Mouse (Mus musculus) large intestine, adult 2 months (tissue): ENCODE results near the gene Sept9. TPM values are rescaled to one million over a fixed set of nuclear protein-coding genes. Genes with fewer than 3 reads are reported as not detected.
"Not testable (repeated sequence)": the region's sequence is repeated elsewhere in the genome, so short reads cannot be mapped to it uniquely, and the experiment has no call there.

Experiments used
- DNase-seq: peaks from one replicate; pipeline ENCODE4 v3.0.0-alpha.2; 2012; ENCODE audit warnings: low read depth, low spot score
- WGBS: fragments of 180-500 bp; shearing (Covaris S2); methylation state at CpG from one replicate; pipeline ENCODE4 v1.1.7; 2018; 5-methylcytosine and 5-hydroxymethylcytosine counted together
- polyA plus RNA-seq: library from polyadenylated mRNA; depleted of rRNA; stranded (reverse); fragments of >200 nt; gene quantifications from 2 replicates; pipeline ENCODE4 v1.2.3, GENCODE M21; 2012

Sept9 gene
- polyA plus RNA-seq, 1 experiment, result 37.3 TPM

DNA sequence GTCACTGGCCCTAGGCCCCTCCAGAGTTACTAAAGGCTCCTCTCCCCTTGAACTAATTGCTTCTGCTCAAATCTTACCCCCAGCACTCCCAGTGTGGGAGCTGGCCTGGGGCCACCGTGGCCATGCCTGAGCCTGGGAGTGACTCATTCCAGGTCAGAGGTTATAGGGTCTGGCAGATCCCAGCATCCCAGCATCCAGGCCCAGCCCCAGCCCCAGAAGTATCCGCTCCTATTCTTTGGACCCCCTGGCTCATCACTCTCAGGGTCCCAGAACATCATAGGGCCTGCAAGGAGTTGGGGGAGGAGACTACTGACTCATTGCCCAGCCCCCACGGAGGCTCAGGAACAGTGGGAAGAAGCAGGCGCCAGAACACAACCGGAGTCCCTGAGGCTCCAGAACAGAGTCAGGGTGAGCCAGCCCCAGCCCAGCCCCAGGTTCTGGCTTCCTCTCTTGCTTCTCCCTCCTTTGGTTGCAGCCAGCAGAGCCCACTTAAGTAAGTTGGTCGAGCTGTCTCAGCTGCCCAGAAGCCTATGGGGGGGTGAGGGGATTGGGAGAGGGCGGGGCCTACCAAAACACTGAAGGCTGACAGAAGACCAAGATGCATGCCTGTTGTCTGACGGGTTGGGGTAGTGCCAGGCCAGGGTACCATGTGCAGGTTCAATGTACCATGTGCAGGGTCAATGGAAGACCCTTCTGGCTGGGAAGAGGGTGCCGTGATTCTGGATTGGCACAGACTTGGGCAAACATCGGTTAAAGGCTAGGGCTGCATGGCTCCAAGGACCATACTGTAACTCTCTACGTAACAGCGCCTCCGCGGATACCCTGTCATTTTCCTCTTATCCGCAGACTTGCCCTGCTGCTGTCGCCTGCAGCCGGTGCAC is 132.1 kb downstream of the Sept9 start:
- DNase-seq, result no peak
- 14% methylated on average over 17 of the region's 17 CpGs for WGBS

DNA sequence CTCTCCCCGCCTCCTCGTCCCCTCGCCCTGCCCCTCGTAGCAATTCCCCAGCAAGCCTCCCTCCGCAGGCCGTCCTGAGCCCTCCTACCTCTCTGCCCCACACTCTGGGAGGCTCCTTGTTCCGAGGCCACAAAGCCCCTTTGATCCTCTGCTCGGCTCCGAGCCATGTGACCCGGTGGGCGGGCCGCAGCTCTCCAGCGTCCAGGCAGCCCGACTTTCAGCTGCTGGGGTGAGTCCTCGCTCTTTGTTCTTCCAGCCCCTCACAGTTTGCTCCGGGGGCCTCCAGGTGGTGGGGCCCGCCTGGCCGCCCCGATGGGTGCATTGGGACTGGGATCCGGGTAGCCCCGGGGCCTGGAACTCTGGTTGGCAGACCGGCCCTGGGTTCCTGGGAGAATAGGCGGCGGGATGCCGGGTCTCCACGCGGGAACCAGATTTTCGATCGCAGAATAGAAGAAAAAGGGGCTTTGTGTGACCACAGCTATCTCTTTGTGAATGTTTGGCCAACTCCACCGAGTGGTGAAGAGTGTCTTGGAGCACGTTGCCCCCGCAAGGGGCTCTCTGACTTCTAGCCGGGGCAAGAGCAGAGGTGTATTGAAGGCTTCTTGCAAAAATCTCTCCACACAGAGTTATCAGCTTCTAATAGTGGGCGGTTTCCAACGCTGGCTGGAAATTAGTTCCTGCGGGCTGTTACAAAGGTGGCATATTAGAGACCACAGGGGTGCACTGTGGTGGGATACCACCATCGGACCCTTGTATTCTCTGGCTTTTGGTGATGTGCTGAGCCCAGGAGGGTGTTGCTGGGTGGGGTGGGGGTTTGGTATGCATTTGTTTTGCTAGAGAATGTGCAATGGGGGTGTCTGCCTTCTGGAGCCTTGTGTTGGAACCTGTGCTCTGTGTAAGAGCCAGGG is 133.0 kb downstream of the Sept9 start:
- DNase-seq, result no peak
- WGBS, result 21% methylated on average over 37 of the region's 37 CpGs

DNA sequence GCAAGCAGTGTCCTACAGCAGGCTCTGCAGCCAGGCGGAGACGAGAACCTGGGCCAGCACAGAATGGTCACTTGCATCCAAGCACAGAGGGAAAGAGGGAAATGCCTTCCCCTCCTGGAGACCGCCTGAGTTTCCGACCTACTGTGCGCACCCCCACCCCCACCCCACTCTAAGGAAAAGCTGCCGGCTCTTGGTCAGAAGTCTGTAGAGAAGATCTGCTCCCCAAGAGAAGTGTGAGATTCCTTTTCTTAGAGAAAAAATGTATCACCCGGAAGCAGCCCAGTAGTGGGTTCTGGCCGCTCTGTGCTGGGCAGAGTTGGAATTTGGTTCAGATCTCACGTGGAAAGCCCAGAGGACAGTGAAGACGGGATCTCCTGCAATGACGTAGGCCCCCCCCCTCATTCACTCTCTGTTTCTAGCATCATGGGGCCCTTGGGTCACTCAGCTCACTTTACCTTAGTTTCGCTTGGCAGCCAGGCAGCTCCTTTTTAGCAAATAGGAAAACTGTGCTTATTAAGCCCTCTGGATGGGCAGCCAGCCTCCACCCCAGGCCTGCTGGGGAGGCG is 133.8 kb downstream of the Sept9 start:
- 60% methylated on average over 13 of the region's 13 CpGs for WGBS
- DNase-seq, result no peak

DNA sequence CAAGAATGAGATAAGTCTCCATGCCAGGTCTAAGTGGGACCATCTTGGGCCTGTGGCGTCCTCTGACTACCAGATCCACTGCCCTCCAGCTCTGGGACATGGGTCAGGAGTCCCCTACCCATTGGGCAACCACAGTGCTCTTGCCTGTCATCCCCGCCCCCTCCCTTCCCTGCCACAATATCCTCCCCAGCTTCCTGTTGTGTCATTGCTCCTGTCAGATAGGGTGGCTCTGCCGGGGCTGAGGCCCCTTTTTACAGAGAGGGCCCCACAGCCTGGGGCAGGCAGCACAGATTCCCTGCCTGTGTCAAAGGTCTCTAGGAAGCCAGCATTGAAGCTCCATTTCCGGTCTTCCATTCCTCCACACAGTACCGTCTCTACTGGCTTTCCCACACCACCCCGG is 134.6 kb downstream of the Sept9 start:
- DNase-seq, result no peak

DNA sequence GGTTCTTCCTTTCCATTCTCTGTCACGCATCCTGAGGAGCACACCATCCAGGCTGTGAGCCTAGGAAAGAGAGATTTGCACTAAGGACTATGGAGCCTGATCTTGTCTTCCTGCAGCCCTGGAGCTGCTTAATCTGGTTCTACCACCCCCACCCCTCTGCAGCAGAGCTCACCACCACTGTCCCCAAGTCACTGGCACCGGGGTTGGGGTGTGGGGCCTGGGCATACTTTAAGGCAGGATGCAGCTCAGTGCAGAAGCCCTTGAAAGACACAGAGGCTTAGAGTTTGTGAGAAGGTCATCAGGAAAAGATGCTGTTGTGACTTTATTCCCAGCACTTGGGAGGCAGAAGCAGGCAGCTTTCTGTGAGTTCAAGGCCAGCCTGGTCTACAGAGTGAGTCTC is 135.7 kb downstream of the Sept9 start:
- 44% methylated on average over 2 of the region's 2 CpGs for WGBS

More for the DNA sequence above, 134.6 kb downstream of the Sept9 start:
- WGBS, result 28% methylated on average over 6 of the region's 6 CpGs

DNA sequence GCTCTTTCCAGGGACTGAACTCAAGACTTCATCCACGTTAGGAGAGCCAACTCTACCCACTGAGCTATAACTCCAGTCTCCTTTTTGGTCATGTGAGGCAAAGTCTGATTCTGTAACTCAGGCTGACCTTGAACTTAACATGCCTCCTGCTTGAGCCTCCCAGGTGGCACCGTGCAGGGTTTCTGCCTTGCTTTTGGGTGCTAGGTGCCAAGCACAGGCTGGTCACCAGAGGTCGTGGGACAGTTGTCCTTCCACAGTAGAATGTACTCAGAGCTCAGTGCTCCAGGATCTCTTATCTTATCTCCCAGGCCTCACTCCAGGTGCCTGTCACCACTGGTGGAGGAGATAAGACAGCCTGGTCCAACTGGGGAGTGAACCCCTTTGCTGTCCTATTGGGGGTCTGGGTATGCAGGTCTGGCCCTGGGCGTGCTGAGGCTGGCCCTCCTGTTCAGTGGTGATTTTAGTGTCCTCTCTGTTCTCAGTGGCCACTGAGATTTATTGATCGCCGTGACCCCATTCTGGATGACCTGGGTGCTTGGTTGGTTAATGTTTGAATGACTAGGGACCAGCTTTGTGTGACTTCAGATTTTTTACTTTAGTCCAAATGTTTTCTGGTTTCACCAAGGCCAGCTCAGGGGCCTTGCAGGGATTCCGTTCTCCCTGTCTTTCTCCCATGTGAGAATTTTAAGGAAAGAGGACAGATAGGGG is 136.8 kb downstream of the Sept9 start:
- DNase-seq, result no peak
- 67% methylated on average over 7 of the region's 7 CpGs for WGBS

More for the DNA sequence above, 135.7 kb downstream of the Sept9 start:
- no peak for DNase-seq

DNA sequence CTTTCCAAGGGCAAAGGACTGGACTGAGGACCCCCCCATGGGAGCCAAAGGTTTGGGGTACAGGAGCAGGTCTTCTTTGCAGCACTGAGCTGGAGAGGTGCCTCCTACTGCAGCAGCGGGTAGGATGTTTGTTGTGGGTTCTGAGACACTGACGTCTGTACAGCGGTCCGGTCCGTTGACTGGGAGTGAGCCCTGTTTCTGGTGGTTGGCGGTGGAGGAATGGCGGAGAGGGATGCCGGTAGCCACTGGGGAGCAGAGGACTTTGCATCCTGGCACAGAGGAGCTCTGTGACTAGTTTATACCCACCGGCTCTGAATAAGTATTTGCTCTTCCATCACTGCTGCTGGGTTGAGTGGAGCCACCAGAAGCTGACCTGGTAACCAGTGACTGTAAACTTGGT is 138.3 kb downstream of the Sept9 start:
- DNase-seq, result no peak
- WGBS, result 67% methylated on average over 9 of the region's 9 CpGs

DNA sequence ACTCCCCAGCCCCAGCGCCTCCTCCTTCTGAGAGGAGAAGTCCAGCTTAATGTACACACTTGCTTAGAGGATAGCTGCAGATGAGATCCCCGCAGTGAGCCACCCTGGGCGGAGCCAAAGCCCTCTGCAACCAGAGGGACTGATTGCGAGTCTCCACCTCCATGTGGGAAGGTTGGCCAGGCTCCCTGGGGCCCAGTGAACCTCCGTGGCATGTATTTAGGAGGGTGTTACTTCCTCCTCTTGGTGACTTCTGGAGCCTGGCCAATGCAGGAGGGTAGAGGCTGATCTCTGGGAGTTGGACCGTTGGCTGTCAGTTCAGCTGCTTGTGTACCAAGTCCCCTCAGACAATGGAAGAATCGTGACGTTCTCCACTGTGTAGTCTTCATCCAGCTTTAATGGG is 139.0 kb downstream of the Sept9 start:
- peak; percentile 68 for DNase-seq
- WGBS, result 10% methylated on average over 8 of the region's 8 CpGs

DNA sequence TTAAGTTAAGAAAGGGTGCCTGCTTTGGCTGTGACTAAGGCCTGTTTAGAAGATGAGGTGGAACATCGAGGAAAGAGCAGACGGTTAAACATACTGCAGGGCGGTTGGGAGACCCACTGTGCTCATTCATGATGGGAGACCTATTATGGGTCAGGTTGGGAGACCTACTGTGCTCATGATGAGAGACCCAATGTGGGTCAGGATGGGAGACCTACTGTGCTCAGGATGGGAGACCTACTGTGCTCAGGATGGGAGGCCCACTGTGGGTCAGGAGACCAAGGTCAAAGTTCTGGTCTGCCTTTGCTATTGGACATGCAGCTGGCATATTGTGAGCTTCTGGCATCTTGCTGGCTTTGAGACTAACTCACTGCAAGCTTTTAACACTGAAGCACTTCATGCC is 139.6 kb downstream of the Sept9 start:
- WGBS, result 53% methylated on average over 3 of the region's 3 CpGs
- no peak for DNase-seq

DNA sequence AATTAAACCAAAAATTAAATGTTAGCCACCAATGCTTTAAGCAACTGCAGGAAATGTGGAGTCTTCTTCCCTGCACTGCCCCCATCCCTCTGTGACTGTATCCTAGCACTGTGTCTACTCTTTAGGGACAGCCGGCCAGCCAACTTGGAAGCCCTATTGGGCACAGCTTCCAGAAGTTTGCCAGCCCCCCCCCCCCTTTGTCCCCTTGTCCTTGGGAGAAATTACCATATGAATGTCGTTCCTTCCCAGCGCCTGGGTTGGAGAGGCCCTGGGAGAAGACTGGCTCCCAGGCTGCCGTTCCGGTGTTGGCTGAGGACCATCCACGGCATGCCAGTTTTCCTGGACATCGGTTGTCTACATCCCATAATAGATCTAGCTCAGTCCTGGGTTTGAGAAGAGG is 141.8 kb downstream of the Sept9 start:
- no peak for DNase-seq

DNA sequence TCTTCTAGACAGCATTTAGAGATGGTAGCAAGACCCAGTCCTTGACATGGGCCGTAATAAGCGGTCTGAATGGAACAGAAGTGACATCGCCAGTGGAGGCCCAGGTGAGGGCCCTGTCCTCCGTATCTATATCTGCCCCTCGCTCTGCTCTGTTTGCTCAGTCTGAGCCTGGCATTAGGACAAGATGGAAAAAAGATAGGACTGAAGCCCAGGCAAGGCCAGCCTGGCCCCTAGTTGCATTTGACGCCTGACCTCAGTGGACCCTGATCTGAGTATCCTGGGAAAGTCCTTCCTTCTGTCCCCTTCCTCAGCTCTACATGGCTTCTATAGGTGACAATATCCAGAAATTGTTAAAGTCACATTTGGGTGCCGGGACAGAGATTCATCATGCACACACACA is 142.6 kb downstream of the Sept9 start:
- 94% methylated on average over 7 of the region's 7 CpGs for WGBS

More for the DNA sequence above, 141.8 kb downstream of the Sept9 start:
- 77% methylated on average over 7 of the region's 7 CpGs for WGBS

DNA sequence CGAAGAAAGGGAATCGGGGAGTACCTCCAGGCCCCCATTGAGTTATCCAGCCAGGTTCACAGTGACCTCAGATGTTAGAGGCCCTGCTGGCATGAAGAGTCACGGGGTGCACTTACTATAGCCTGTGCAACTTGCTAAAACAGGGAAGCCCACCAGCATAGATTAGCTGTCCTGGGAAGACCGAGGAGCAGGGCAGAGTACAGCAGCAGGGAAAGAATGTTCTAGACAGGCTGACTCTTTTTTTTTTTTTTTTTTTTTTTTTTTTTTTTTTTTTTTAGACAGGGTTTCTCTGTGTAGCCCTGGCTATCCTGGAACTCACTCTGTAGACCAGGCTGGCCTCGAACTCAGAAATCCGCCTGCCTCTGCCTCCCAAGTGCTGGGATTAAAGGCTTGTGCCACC is 143.0 kb downstream of the Sept9 start:
- WGBS, result 96% methylated on average over 6 of the region's 6 CpGs
- DNase-seq, result not testable (repeated sequence)

More for the DNA sequence above, 142.6 kb downstream of the Sept9 start:
- no peak for DNase-seq

DNA sequence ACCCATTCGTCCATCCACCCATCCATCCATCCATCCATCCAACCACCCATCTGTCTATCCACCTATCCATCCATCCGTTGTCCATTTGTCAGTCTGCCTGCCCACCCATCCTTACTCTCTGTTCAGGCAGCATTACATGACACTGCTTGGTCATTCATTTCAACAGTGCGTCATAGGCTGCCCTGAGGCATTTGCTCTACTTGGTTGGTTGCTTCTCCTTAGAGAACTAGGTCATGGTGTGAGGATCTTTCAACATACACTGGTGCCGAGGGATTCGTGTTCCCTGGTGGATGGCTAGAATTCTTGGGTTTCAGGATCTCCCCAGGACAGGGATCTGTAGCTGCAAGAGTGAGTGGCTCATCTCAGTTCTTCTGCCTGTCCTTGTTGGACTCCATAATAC is 144.3 kb downstream of the Sept9 start:
- no peak for DNase-seq
- 86% methylated on average over 5 of the region's 5 CpGs for WGBS

DNA sequence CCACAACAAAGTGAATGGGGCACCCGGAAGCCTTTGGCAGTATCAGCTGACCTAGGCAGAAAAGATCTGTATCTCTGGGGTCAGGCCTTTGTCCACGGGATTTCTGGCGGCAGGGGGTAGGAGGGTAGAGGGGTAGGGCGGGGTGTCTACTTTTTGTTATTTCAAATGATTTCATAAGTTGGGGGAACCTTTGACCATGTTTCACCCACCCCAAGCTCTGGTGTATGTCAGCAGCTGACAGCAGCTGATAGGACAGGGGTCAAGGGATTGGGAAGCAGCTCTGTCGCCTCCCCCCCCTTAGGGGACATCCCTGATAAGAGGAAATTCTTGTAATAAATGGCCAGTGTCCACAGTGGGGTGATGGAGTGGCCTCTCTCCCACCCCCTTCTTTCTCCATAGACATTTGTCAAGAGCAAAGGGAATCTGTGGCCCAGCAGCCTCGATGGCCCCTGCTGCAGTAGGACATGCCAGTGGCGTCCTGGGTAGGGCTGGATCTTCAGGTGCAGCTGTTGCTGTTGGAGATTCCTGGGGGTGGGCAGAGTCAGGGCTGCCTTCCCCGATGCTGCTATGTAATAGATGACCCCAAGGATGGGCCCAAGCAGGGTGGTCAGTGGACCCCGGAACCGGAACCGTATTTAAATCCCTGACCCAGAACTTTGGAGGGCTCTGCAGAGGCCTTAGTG is 145.0 kb downstream of the Sept9 start:
- 44% methylated on average over 11 of the region's 11 CpGs for WGBS
- DNase-seq, result no peak

DNA sequence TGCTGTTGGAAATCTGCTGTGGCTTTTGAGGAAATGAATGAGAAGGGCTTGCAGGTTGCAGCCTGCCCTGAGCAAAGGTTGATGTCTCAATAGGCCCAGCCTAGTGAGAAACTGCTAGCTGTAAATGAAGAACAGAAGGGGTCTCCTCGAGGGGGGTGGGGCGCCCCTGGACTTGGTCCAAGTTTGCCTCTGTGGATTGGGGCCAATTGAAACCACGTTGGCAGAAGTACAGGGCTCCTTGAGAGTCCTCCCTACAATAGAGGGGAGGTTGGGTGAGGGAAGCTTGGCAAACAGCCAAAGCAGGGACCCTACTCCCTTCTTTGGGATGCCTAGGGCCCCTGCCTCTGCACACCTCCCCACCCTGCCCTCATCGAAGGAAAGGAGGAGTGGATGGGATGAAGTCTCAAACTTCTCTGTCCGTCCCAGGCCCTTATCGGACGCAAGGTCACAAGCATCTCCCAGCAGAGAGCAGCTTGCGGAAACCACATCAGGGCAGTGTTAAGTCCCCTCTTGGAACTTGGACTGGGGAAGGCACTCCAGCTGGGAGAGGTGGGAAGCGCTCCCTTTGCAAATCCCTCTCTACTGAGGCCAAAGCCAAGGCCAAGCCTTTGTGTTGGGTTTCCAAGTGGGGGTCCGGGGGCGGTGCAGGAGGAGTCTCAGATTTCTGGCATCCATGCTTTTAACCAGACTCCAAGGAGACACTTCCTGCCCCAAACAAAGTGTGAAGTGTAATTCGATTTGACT is 145.7 kb downstream of the Sept9 start:
- WGBS, result 38% methylated on average over 12 of the region's 12 CpGs
- no peak for DNase-seq

DNA sequence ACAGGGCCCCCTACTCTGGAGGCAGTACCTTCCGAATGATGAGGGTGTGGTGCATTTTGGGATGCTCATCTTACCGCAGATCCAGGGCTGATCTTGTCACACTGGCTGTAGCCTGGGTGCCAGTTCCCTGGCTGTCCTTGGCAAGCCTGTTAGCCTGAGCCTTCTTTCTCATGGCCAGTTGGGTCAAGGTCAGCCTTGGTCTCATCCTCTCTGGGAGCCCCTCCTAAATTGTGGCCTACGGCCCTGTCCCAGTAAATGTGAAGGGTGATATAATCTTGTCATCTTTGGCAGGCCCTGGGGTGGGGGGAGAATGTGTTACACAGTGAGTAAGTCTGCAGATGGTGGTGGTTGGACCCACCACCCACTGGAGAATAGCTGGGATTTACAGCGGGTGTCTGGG is 147.8 kb downstream of the Sept9 start:
- 95% methylated on average over 4 of the region's 4 CpGs for WGBS

DNA sequence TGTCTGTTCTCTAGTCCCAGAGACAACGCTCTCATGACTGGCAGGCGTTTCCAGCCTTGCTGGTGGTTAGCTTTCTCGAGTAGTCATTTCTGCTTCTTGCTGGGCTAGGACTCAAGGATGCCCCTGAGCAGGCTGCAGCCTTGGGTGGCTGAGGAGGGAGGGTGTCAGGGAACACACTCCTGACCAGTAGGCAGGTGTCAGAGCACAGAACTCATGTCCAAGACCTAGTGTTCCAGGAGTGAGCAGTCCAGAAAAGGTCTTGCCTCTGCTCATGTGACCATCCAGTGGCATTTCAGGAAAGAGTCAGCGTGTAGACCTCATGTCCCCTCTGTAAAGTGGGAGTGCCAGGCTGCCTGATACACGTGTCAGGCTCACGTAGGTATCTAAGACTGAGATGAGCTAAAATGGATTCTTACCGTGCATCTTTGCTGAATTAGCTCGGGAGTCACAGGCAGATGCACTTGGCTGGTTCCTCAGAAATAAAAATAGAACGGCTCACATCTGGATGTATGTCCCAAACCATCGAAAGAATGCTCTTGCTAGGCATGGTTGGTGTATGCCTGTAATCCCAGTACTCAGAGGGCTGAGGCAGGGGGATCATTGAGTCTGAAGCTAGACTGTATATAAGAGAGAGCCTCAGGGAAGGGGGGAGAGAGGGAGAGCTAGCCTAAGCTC is 149.1 kb downstream of the Sept9 start:
- DNase-seq, result no peak
- 59% methylated on average over 10 of the region's 10 CpGs for WGBS

More for the DNA sequence above, 147.8 kb downstream of the Sept9 start:
- DNase-seq, result no peak
